Mouse (Mus musculus): ENCODE results near the gene Lamp3. TPM values are rescaled to one million over a fixed set of nuclear protein-coding genes. Genes with fewer than 3 reads are reported as not detected.
"Not testable (repeated sequence)": the region's sequence is repeated elsewhere in the genome, so short reads cannot be mapped to it uniquely, and the experiment has no call there.

The Lamp3 gene
- polyA plus RNA-seq (2012; ENCODE audit: insufficient read depth, insufficient read length, missing spikeins) = not detected in 2 replicates

GRCm38 (mm10) chr16:19706216-19706615 is at the start of gene Lamp3:
Gene Lamp3 (minus strand): TSS chr16:19706375.
- no peak within 1 kb of the TSS for H3K4me3 ChIP-seq (ENCODE audit: insufficient read depth, low read depth, low read length)

GRCm38 (mm10) chr16:19732896-19733295 is 26.7 kb upstream of the Lamp3 start:
- Histone ChIP-seq H3K4me3 (ENCODE audit: insufficient read depth, low read depth, low read length) (no peak overlapping the region), H3K4me1 (ENCODE audit: control insufficient read depth, insufficient read depth, insufficient read length, low read length) (no peaks in the 10 kb centered on the region), H3K27ac (replicated peaks; ENCODE audit: low read depth, low read length) (no peak overlapping the region)

More at GRCm38 (mm10) chr16:19706216-19706615, at the start of gene Lamp3:
- Histone ChIP-seq H3K27ac (replicated peaks; ENCODE audit: low read depth, low read length) (no peak within 1 kb of the TSS), H3K4me1 (ENCODE audit: control insufficient read depth, insufficient read depth, insufficient read length, low read length) (no peaks in the 10 kb centered on the region)

- H3K27ac ChIP-seq (replicated peaks; ENCODE audit: low read depth, low read length); H3K4me3 ChIP-seq (ENCODE audit: insufficient read depth, low read depth, low read length); H3K4me1 ChIP-seq (ENCODE audit: control insufficient read depth, insufficient read depth, insufficient read length, low read length): not testable (repeated sequence)
These were observed 18.0 kb upstream of the Lamp3 start for GRCm38 (mm10) chr16:19724139-19724538.

- no peaks in the 10 kb centered on the region for H3K4me1 ChIP-seq (ENCODE audit: control insufficient read depth, insufficient read depth, insufficient read length, low read length)
- no peak overlapping the region for H3K27ac ChIP-seq (replicated peaks; ENCODE audit: low read depth, low read length)
- no peak overlapping the region for H3K4me3 ChIP-seq (ENCODE audit: insufficient read depth, low read depth, low read length)
These were observed 14.8 kb upstream of the Lamp3 start for GRCm38 (mm10) chr16:19720959-19721358.

- Histone ChIP-seq H3K4me1 (ENCODE audit: control insufficient read depth, insufficient read depth, insufficient read length, low read length) (no peaks in the 10 kb centered on the region), H3K4me3 (ENCODE audit: insufficient read depth, low read depth, low read length) (no peak overlapping the region), H3K27ac (replicated peaks; ENCODE audit: low read depth, low read length) (no peak overlapping the region)
These were observed 1.2 kb upstream of the Lamp3 start for GRCm38 (mm10) chr16:19707381-19707780.

- Histone ChIP-seq H3K27ac (replicated peaks; ENCODE audit: low read depth, low read length) (no peak overlapping the region), H3K4me1 (ENCODE audit: control insufficient read depth, insufficient read depth, insufficient read length, low read length) (no peaks in the 10 kb centered on the region)
These were observed 7.0 kb downstream of the Lamp3 start for GRCm38 (mm10) chr16:19699207-19699606.

GRCm38 (mm10) chr16:19670768-19671357 is 35.3 kb downstream of the Lamp3 start:
- no peaks in the 10 kb centered on the region for H3K4me1 ChIP-seq (ENCODE audit: control insufficient read depth, insufficient read depth, insufficient read length, low read length)
- H3K27ac ChIP-seq (replicated peaks; ENCODE audit: low read depth, low read length) = no peak overlapping the region
- no peak overlapping the region for H3K4me3 ChIP-seq (ENCODE audit: insufficient read depth, low read depth, low read length)

More at GRCm38 (mm10) chr16:19699207-19699606, 7.0 kb downstream of the Lamp3 start:
- H3K4me3 ChIP-seq (ENCODE audit: insufficient read depth, low read depth, low read length) = no peak overlapping the region

- H3K4me1 ChIP-seq (ENCODE audit: control insufficient read depth, insufficient read depth, insufficient read length, low read length) = no peaks in the 10 kb centered on the region
- H3K27ac ChIP-seq (replicated peaks; ENCODE audit: low read depth, low read length) = no peak overlapping the region
- no peak overlapping the region for H3K4me3 ChIP-seq (ENCODE audit: insufficient read depth, low read depth, low read length)
These were observed 39.9 kb downstream of the Lamp3 start for GRCm38 (mm10) chr16:19666312-19666711.

- Histone ChIP-seq H3K27ac (replicated peaks; ENCODE audit: low read depth, low read length) (no peak within 1 kb of the TSS), H3K4me3 (ENCODE audit: insufficient read depth, low read depth, low read length) (no peak within 1 kb of the TSS), H3K4me1 (ENCODE audit: control insufficient read depth, insufficient read depth, insufficient read length, low read length) (no peaks in the 10 kb centered on the region)
These were observed 76.4 kb downstream of the Lamp3 start, which contains the start of gene Olfr171 for GRCm38 (mm10) chr16:19629816-19630215. Gene Olfr171 (minus strand): TSS chr16:19629916.

- H3K27ac ChIP-seq (replicated peaks; ENCODE audit: low read depth, low read length); H3K4me3 ChIP-seq (ENCODE audit: insufficient read depth, low read depth, low read length); H3K4me1 ChIP-seq (ENCODE audit: control insufficient read depth, insufficient read depth, insufficient read length, low read length): not testable (repeated sequence)
These were observed 94.4 kb downstream of the Lamp3 start, which contains the start of gene Olfr170 for GRCm38 (mm10) chr16:19611782-19612181. Gene Olfr170 (minus strand): TSS chr16:19611882.

Other genes with a start within 250 kb of the Lamp3 start
- gene Olfr166, start 222.7 kb downstream of the Lamp3 start, polyA plus RNA-seq (2012; ENCODE audit: insufficient read depth, insufficient read length, missing spikeins) = not detected in 2 replicates
- gene Olfr167, start 184.1 kb downstream of the Lamp3 start, polyA plus RNA-seq (2012; ENCODE audit: insufficient read depth, insufficient read length, missing spikeins) = not detected in 2 replicates
- gene Olfr168, start 170.8 kb downstream of the Lamp3 start, polyA plus RNA-seq (2012; ENCODE audit: insufficient read depth, insufficient read length, missing spikeins) = not detected in 2 replicates
- not detected in 2 replicates for gene Olfr169, start 134.6 kb downstream of the Lamp3 start, polyA plus RNA-seq (2012; ENCODE audit: insufficient read depth, insufficient read length, missing spikeins)
- not detected in 2 replicates for gene Olfr170, start 94.5 kb downstream of the Lamp3 start, polyA plus RNA-seq (2012; ENCODE audit: insufficient read depth, insufficient read length, missing spikeins)
- gene Olfr171, start 76.5 kb downstream of the Lamp3 start, polyA plus RNA-seq (2012; ENCODE audit: insufficient read depth, insufficient read length, missing spikeins) = not detected in 2 replicates
- gene B3gnt5, start 53.8 kb upstream of the Lamp3 start, polyA plus RNA-seq (2012; ENCODE audit: insufficient read depth, insufficient read length, missing spikeins) = not detected in 2 replicates